Mouse (Mus musculus): ENCODE measurements around the gene Cnksr3. TPM values are rescaled to one million over a fixed set of nuclear protein-coding genes. Genes with fewer than 3 reads are reported as not detected.

The Cnksr3 gene
- polyA plus RNA-seq, 1 experiment from 2014 or later = 5.9 TPM

DNA sequence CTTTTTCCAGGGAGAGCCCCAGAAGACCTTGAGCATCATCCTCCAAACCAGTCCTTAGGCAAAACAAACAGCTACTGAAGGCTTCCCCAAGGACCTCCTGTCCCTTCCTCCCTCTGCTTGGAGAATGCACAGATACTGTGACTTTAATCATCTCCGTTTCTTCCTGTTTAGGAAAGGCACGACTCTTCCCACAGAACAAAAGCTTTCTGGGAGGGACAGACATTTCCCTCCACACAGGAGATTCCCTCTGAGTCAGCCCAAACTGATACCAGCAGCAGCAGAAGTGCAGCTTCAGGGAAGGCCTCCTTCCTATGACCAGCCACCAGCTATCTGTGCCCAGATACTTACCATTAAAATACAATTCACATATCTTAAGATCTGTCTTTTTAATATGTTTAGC lies 37.6 kb downstream of the Cnksr3 start:
- Histone ChIP-seq H3K27me3 (replicated peaks) (no peaks in the 10 kb centered on the region), H3K27ac (replicated peaks) (no peak overlapping the region), H3K9me3 (no peaks in the 10 kb centered on the region), H3K4me2 (no peak overlapping the region), H3K4me1 (peaks cover 14% of the 10 kb centered on the region), H3K9ac (no peak overlapping the region), H3K4me3 (no peak overlapping the region), H3K36me3 (no peaks in the 10 kb centered on the region)
- no peak for ATAC-seq (ENCODE audit: extremely low read depth, insufficient number of reproducible peaks, low FRiP score, low TSS enrichment)
- 23% methylated on average over 2 of the region's 2 CpGs for WGBS

DNA sequence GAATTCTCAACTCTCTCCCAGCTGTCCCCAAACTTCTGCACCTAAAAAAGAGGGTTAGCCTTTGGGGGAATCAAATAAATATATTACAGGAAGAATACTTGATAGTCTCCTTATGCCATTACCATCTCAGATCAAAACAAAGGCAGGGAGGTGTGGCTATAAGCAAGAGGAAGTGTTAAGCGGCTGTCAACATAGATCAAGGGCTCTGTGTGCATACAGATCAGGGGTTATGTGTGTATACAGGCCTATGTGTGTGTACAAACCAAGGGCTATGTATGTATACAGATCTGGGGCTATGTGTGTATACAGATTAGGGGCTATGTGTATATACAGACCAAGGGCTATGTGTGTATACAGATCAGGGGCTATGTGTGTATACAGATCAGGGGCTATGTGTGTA lies 38.9 kb downstream of the Cnksr3 start:
- no peaks in the 10 kb centered on the region for H3K9me3 ChIP-seq
- no peak overlapping the region for H3K4me3 ChIP-seq
- ATAC-seq (ENCODE audit: extremely low read depth, insufficient number of reproducible peaks, low FRiP score, low TSS enrichment) = no peak
- H3K36me3 ChIP-seq = no peaks in the 10 kb centered on the region
- H3K4me1 ChIP-seq = peaks cover 5% of the 10 kb centered on the region
- 64% methylated on average over 1 of the region's 1 CpGs for WGBS
- no peak overlapping the region for H3K4me2 ChIP-seq
- no peaks in the 10 kb centered on the region for H3K27me3 ChIP-seq (replicated peaks)
- H3K27ac ChIP-seq (replicated peaks) = no peak overlapping the region
- H3K9ac ChIP-seq = no peak overlapping the region

DNA sequence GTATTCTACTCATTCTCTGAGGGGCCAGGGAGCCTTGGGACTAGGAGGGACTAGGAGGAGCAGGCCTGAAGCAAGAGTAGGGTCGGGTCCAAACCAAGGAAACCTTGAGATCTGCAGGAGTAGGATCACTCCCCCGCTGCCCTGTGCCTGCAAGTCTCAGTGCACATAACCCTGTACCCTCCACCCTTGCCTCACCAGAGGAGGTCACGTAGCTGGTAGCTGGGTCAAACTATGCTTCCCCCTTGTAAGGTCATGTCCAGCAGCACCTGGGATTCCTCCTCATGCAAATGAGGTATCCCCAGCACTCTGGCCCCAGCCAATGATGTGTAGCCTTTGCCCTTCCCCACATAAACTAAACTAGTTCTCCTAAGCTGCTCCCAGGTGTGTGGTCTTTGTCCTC lies 41.6 kb downstream of the Cnksr3 start:
- Histone ChIP-seq H3K9ac (no peak overlapping the region), H3K36me3 (no peaks in the 10 kb centered on the region), H3K4me2 (no peak overlapping the region), H3K27me3 (replicated peaks) (no peaks in the 10 kb centered on the region), H3K4me1 (peaks cover 8% of the 10 kb centered on the region), H3K9me3 (no peaks in the 10 kb centered on the region), H3K27ac (replicated peaks) (no peak overlapping the region), H3K4me3 (no peak overlapping the region)
- ATAC-seq (ENCODE audit: extremely low read depth, insufficient number of reproducible peaks, low FRiP score, low TSS enrichment) = no peak
- 80% methylated on average over 3 of the region's 3 CpGs for WGBS

DNA sequence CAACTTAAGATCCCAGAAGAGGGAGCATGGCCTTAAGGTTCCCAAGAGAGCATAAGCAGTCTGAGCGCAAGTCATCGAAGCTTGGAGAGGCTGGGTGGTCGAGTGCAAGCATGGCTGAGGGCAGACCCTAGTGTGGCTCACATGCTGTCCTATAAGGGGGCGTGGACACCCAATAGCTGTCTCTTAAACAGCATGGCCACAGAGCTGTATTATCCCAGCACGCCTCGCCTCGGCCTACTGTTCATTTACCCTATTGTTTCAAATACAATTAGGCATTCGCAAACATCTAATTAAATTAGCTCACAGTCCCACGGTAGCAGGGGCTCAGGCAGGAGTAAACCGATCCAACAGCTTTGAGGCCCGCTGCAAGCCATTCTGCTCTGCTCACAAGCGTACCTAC lies 49.0 kb downstream of the Cnksr3 start:
- Histone ChIP-seq H3K27me3 (replicated peaks) (no peaks in the 10 kb centered on the region), H3K27ac (replicated peaks) (no peak overlapping the region), H3K4me1 (peaks cover 27% of the 10 kb centered on the region), H3K4me3 (no peak overlapping the region), H3K9me3 (no peaks in the 10 kb centered on the region), H3K36me3 (peaks cover 4% of the 10 kb centered on the region), H3K4me2 (no peak overlapping the region), H3K9ac (no peak overlapping the region)
- ATAC-seq (ENCODE audit: extremely low read depth, insufficient number of reproducible peaks, low FRiP score, low TSS enrichment) = no peak
- 81% methylated on average over 12 of the region's 12 CpGs for WGBS

DNA sequence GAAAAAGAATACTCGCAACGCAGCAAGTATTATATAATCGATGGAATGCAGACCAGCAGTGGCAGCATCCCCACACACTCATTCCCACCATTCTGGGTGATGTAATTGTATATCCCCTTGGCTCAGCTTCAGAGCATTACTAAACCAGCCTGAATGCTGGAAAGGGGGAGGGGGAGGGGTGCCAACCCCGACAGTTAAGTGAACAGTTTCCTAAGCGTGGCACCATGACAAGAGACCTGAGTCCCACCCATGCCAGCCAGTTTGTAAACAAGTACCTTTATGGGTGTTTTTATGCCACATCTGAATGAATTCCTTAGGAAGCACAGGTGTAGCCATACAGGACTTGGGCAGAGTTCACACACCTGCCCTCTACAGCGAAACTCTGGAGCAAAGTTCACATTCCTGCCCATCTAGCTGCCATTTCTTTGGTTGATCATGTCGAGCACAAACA lies 53.0 kb downstream of the Cnksr3 start:
- peak overlapping the region; percentile 68; the same call in 1 of the 2 replicates for H3K9ac ChIP-seq
- H3K4me3 ChIP-seq = peak overlapping the region; percentile 21
- ATAC-seq (ENCODE audit: extremely low read depth, insufficient number of reproducible peaks, low FRiP score, low TSS enrichment) = no peak
- peak overlapping the region; percentile 89 for H3K27ac ChIP-seq (replicated peaks)
- WGBS = 35% methylated on average over 7 of the region's 7 CpGs
- no peaks in the 10 kb centered on the region for H3K9me3 ChIP-seq
- H3K4me2 ChIP-seq = peak overlapping the region; percentile 63
- H3K4me1 ChIP-seq = peaks cover 24% of the 10 kb centered on the region
- no peaks in the 10 kb centered on the region for H3K27me3 ChIP-seq (replicated peaks)
- peaks cover 6% of the 10 kb centered on the region for H3K36me3 ChIP-seq

DNA sequence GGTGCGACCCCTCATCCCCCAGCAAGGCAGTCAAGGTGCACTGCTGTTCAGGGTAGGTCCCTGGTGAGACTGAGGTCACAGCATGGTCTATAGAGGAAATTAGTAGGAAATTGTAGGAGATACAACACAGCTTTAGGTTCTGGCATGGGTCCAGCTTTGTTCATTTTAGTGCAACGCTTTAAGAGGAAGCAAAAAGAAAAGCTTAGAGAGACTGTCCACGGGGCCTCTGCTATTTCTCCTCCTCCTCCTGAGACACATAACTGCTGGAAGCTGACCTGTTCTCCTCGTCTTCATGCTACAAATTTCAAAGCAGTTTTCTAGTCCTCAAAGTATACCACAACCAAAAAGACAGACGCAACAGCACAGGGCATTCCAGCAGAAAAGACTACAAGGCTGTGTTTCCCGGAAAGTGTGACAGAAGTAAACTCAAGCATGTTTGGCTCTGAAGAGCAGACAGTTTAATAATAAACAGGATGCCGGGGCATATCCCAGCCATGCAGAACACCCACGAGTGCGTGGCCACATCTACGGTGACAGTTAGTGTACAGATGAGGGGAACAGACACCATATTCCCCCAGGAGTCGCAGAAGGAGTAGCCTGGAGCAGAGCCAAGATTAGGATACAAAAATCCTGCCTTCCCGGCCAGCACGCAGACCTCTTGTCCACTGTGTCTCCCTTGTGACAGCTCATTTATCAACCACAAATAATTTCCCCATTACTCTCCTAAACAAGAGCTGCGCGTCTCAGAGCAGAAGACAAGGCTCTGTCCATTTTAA lies 53.6 kb downstream of the Cnksr3 start:
- H3K9me3 ChIP-seq = no peaks in the 10 kb centered on the region
- H3K4me2 ChIP-seq = peak overlapping the region; percentile 63
- no peaks in the 10 kb centered on the region for H3K27me3 ChIP-seq (replicated peaks)
- no peak for ATAC-seq (ENCODE audit: extremely low read depth, insufficient number of reproducible peaks, low FRiP score, low TSS enrichment)
- H3K4me3 ChIP-seq = peak overlapping the region; percentile 21
- H3K27ac ChIP-seq (replicated peaks) = peak overlapping the region; percentile 89
- H3K9ac ChIP-seq = peak overlapping the region; percentile 68
- H3K36me3 ChIP-seq = peaks cover 12% of the 10 kb centered on the region
- WGBS = 29% methylated on average over 15 of the region's 15 CpGs
- peaks cover 25% of the 10 kb centered on the region for H3K4me1 ChIP-seq

DNA sequence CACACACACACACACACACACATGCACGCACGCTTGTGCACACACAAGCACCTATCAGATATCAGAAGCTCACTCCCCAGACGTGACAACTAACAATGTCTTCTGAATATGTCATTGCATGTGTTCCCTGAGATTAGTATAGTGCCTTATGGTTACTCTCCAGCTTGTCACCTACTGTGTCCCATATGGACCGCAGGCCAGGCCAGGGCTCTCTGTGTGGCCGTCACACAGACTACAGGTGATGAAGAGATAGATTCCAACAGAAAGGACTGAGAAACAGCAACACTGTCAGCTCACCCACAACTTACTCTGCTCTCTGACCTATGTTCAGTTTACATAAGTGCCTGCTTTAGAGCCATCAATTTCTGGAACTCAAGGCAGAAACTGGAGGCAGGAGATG lies 57.2 kb downstream of the Cnksr3 start:
- 84% methylated on average over 5 of the region's 5 CpGs for WGBS

DNA sequence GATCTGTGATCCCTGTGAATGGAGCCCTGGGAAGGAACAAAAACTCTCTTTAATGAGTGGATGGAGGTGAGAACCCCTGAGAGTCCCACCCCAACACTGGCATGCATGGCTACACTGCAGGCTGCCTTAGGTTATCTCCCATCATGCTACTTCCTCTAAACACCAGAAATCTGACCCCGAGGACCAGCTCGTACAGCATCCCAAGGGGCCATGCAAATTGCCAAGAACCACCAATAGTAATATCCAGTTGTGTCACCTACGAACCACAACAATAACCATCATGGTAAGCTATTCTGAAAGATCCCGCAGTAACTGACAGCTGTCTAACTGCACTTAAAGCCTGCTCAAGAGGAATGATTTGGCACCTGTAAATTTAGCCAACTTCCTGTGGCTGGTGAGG lies 59.1 kb downstream of the Cnksr3 start:
- Histone ChIP-seq H3K4me3 (no peak overlapping the region), H3K4me2 (no peak overlapping the region), H3K27me3 (replicated peaks) (no peaks in the 10 kb centered on the region), H3K27ac (replicated peaks) (no peak overlapping the region), H3K4me1 (peaks cover 7% of the 10 kb centered on the region), H3K9me3 (no peaks in the 10 kb centered on the region), H3K36me3 (peaks cover 15% of the 10 kb centered on the region), H3K9ac (no peak overlapping the region)
- WGBS = 72% methylated on average over 4 of the region's 4 CpGs
- ATAC-seq (ENCODE audit: extremely low read depth, insufficient number of reproducible peaks, low FRiP score, low TSS enrichment) = no peak

More for the DNA sequence above, 57.2 kb downstream of the Cnksr3 start:
- Histone ChIP-seq H3K36me3 (peaks cover 15% of the 10 kb centered on the region), H3K27ac (replicated peaks) (no peak overlapping the region), H3K4me1 (peaks cover 23% of the 10 kb centered on the region), H3K9ac (no peak overlapping the region), H3K4me2 (no peak overlapping the region), H3K27me3 (replicated peaks) (no peaks in the 10 kb centered on the region), H3K4me3 (no peak overlapping the region), H3K9me3 (no peaks in the 10 kb centered on the region)
- no peak for ATAC-seq (ENCODE audit: extremely low read depth, insufficient number of reproducible peaks, low FRiP score, low TSS enrichment)

DNA sequence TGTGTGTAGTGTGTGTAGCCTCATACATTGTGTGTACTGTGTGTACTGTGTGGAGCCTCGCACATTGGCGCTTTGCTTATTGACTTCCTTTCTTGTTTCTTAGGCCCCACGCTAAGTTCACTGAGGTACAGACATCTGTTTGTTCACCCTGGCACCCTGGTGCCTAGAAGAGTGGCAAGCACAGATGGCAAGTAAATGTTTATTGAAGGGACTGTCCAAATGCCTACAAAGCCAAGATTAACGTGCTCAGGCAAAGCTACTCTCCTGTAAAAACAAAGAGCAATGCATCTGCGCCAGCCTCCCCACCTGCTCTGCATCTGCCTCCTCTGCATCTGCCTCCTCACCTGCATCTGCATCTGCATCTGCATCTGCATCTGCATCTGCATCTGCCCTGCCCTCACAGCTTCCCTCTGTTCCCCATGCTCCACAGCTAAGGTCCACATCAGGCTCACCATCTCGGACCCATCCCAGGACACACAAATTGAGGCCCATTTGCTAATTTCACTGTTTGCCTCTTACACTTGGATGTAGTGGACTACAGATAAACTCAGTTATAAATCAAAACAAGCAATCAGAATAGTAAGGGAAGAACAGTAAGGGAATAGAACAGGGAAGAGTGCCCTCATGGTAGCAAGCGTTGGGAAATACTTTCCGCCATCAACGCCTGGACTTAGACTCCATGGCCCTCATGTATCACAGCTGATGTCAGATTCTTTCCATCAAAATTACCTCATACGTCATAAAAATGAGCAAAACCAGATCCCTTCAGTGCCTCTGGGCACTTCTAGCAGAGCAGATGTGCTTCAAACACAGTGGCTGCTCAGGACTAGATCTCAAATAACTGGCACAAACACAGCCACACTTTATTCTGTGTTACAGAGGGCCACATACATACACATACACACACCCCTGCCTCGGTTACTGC lies 62.1 kb downstream of the Cnksr3 start:
- no peak overlapping the region for H3K9ac ChIP-seq
- 83% methylated on average over 11 of the region's 11 CpGs for WGBS

DNA sequence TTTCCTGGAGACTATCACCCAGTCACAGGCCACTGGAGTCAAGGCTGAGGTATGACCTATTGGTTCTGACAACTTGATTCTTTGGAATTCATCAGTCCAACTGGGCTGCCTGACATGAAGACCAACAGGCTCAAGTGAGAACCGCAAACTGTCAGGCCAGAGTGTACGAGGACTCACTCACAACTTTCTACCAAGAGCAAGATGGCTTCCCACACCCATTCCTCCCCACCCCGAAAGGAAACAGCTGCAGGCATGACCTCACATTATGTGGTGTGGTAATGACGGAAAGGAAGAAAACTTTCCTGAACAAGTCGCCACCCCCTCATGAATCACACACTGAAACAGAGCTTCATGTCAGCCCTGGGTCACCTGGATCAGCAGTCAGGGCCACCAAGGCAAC lies 66.4 kb downstream of the Cnksr3 start:
- Histone ChIP-seq H3K4me3 (no peak overlapping the region), H3K27me3 (replicated peaks) (no peaks in the 10 kb centered on the region), H3K9ac (no peak overlapping the region), H3K9me3 (no peaks in the 10 kb centered on the region), H3K4me1 (peaks cover 41% of the 10 kb centered on the region), H3K27ac (replicated peaks) (no peak overlapping the region), H3K4me2 (no peak overlapping the region), H3K36me3 (no peaks in the 10 kb centered on the region)
- WGBS = 76% methylated on average over 5 of the region's 5 CpGs
- ATAC-seq (ENCODE audit: extremely low read depth, insufficient number of reproducible peaks, low FRiP score, low TSS enrichment) = no peak

More for the DNA sequence above, 62.1 kb downstream of the Cnksr3 start:
- Histone ChIP-seq H3K4me3 (no peak overlapping the region), H3K27ac (replicated peaks) (no peak overlapping the region), H3K4me1 (peaks cover 13% of the 10 kb centered on the region; the same call in 1 of the 2 replicates), H3K36me3 (peaks cover 15% of the 10 kb centered on the region), H3K4me2 (no peak overlapping the region), H3K27me3 (replicated peaks) (no peaks in the 10 kb centered on the region), H3K9me3 (no peaks in the 10 kb centered on the region)
- no peak for ATAC-seq (ENCODE audit: extremely low read depth, insufficient number of reproducible peaks, low FRiP score, low TSS enrichment)

DNA sequence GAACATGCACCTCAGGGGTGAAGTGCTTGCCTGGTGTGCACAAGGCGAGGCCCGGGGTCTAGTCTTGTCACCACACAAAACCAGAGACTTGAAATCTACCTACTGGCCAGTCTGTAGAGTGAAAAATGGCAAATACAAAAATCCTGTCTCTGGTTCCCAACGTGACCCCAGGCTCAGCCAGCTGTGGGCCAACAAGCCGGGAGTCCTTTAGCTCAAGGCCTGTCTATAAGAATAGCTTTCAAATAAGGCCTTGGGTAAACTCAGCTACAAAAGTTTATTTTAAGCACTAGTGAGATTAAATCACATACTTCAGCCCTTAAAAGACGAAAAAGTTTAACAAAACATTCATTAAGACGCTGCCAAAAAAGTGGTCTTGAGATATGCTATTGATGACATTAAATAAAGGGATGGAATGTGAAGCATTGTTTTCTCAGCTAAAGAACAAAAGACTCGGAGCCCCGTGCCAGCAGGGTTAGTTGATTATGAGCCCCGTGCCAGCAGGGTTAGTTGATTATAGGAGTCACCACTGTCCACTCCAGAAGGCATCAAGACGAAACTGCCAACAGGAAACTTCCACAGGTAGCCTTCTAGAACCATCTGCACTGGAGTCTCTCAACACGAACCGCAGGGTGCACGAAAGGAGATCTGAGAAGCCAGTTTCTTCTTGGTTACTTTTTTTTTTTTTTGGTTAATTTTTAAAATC lies 67.8 kb downstream of the Cnksr3 start:
- ATAC-seq (ENCODE audit: extremely low read depth, insufficient number of reproducible peaks, low FRiP score, low TSS enrichment) = no peak
- Histone ChIP-seq H3K4me2 (no peak overlapping the region), H3K4me1 (peaks cover 41% of the 10 kb centered on the region), H3K9ac (no peak overlapping the region), H3K27ac (replicated peaks) (peak overlapping the region; percentile 42; the same call in 1 of the 2 replicates), H3K4me3 (no peak overlapping the region), H3K36me3 (peaks cover 5% of the 10 kb centered on the region; the same call in 1 of the 2 replicates), H3K27me3 (replicated peaks) (no peaks in the 10 kb centered on the region), H3K9me3 (no peaks in the 10 kb centered on the region)
- WGBS = 61% methylated on average over 13 of the region's 13 CpGs
